Mouse (Mus musculus) CD4-positive, CD25-positive, alpha-beta regulatory T cell, adult 2 months (primary cell): ENCODE data around the gene Epx.

Source experiments
- DNase-seq: peaks from one replicate; pipeline ENCODE4 v3.0.0-alpha.2; 2012; ENCODE audit warnings: low read depth, low spot score

Epx gene

GRCm38 (mm10) chr11:87840676-87841075 is 34.7 kb downstream of the Epx start:
- DNase-seq = no peak

GRCm38 (mm10) chr11:87828239-87828900 is 47.0 kb downstream of the Epx start, which contains the start of gene Lpo:
Gene Lpo (minus strand): TSS chr11:87828289.
- no peak for DNase-seq

- DNase-seq = no peak
Measured at GRCm38 (mm10) chr11:87821502-87821901, 53.8 kb downstream of the Epx start.

GRCm38 (mm10) chr11:87817443-87817773 is 57.9 kb downstream of the Epx start:
- no peak for DNase-seq

GRCm38 (mm10) chr11:87816707-87817442 is 58.5 kb downstream of the Epx start:
- peak; percentile 70 for DNase-seq

GRCm38 (mm10) chr11:87814831-87815230 is 60.5 kb downstream of the Epx start:
- DNase-seq = no peak
